Mouse (Mus musculus): ENCODE data around the gene Gpr160.
"Not testable (repeated sequence)": the region's sequence is repeated elsewhere in the genome, so short reads cannot be mapped to it uniquely, and the experiment has no call there.

Gpr160 gene

DNA sequence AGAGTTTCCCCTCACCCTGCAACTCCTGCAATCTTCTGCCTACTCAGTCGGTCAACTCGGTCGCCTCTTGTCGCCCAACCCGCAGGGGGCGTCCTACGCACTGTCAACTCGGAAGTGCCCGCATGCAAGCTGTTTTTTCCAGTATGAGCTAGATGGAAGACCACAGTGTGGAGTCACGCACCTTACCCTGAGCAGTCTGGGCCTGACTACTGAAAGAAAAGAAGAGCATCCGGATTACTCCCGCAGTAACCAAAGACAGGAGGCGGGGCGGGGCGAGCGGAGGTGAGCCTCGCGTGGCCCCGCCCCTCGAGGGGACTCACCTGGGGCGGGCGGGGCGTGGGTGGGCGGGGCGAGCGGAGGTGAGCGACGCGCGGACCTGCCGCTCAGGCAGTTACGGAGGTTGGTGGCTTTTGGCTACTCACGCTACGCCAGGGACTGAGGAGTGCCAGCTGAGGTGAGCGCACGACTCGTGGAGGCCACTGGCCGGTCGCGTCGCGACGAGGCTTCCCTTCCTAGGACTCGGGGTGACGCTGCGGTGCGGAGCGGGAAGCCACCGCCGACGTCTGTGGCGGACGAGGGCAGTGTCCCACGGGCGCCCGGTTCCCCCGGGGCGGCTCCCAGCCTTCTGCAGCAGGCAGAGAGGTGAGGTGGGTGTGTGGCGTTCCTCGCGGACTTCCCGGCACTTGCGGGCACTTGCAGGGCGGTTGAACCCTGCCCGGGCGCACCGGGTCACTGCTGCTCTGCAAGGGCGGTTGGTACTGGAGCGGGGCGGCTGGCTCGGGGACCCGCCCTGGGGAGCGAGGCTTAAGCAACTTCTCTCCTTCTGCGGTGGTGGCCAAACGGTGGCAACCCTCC, at the start of gene Gpr160:
Gene Gpr160, plus strand, starts transcription at position 347 of the 855 bp plus-strand sequence.
- DNase-seq (ENCODE audit: extremely low spot score), result peak; percentile 64

DNA sequence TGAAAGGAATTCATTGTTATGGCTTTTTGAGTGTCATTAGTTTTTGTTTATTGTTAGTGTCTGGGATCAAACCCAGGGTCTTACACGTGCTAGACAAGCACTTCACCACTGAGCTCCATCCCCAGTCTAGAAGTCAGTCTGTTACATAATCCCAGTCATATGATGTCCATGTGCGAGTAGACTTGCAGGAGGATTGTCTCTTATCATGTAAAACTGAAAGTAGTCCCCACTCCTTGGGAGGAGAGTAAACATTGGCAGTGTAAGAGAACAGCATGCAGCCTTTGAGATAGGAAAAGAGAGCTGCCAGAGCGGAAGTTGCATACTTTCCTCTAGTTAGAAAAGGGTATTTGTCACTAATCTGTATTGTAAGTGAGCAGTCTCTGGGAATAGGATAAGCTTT, 42.9 kb upstream of the Gpr160 start:
- DNase-seq (ENCODE audit: extremely low spot score), result no peak

DNA sequence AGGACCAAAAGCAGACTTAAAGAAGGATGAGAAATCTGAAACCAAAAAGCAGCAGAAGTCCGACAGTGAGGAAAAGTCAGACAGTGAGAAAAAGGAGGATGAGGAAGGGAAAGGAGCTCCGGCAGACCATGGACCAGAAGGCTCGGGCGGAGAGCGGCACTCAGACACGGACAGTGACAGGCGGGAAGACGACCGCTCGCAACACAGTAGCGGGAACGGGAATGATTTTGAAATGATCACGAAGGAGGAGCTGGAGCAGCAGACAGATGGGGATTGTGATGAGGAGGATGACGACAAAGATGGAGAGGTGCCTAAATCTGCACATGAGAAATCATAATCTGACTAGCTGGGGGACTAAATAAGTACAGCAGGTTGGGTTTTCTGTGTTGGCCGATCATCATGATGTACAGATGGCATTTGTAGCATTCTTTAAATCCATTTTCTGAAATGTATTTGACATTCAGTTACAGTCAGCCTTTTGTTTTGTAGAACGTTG, 37.1 kb upstream of the Gpr160 start:
- no peak for DNase-seq (ENCODE audit: extremely low spot score)

DNA sequence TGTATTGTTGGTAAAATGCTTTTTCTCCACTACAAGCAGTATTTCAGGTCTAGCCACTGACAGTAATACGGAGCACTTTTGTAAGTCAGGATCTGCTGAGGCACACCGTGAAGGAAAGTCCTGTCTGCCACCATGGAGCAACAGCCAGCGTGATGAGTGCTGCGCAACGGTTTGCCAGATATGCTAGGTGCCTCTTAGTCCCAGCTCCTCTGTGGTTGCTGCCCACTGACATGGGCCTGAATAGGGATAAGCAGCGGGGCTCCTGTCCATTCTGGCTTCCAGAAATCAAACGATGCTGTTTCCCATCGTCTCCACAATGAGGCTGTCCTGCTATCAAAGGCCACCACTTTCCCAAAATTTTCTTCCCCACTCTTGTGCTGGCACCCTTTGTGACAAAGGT, 33.6 kb upstream of the Gpr160 start:
- DNase-seq (ENCODE audit: extremely low spot score), result no peak

DNA sequence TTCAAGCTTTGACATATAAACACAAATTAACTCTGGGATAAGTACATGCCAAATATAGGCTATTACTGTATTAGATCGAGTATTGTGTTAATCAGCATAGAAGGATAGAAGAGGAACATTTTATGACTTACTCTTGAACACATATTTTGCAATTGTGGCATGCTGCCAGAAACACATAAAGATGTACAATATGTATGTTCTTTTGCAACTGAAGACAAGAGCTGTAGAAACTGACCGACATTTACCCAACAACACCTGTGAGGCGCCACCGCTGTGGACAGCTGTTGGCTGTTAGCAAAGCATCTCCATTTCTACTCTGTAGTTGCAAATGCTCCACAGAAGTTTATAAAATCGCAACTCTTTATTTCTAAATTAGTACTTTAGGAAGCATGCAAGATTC, 29.7 kb upstream of the Gpr160 start:
- DNase-seq (ENCODE audit: extremely low spot score), result no peak

DNA sequence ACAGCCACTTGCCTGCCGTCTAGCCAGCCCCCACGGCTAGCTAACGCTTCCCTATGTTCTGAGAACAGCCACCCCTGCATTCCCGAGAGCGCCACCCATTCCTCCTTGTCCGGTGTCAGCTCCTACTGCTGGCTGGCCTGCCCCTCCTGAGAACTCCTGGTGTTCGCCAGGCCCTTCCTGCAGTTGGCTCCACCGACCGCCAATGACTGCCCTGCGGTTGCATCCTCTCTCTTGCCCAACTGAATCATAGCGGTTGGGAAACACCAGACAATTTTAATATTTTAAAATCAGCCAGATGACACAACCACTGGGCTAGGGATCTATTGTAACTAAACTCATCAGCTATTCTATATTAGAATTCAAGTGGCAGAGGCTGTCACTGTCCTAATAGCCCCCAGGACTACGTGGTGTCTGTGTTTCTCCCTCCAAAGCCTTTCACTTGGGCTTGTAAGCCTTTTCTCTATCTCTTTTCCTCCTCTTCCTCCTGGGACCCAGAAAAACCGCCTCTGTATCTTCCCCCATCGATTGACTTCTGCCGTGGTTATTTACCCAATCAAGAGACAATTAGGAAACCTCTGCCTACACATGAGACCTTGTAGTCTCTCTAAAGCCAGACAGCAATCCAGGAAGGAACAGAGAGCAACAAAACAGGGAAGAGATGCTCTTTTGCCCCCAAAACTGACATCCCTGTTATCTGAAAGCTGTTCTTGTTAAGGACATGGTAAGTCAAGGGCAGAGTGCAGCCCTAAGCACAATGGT, 23.7 kb upstream of the Gpr160 start:
- DNase-seq (ENCODE audit: extremely low spot score), result no peak

DNA sequence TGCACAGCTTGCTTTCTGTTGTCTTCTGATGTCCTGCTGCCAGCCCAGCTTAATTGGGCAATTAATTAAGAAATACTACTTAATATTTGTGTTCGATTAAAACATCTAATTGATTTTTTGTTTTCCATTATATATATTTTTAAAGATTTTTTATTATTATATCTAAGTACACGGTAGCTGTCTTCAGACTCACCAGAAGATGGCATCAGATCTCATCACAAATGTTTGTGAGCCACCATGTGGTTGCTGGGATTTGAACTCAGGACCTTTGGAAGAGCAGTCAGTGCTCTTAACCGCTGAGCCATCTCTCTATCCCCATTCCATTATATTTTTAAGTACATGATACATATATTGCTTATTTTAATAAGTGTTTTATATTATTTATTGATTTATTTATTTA, 22.5 kb upstream of the Gpr160 start:
- DNase-seq (ENCODE audit: extremely low spot score), result no peak

DNA sequence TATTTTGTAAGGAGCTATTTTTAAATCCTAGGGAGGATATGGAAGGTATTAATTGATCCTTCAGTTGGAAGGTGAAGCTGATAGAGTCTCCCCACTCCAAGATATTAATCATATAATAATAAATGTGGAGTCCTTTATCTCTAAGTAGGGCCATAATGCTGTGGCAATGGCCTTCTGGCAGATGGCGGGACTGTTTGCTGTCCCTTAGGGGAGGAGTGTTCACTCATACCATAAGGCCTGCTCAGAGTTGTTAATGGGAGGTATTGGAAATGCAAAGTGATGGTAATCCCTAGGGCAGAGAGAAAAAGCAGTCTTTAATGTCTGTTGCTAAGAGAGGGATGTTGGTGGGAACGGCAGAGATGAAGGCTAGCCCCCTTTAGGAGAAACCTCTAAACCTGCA, 10.0 kb upstream of the Gpr160 start:
- no peak for DNase-seq (ENCODE audit: extremely low spot score)

DNA sequence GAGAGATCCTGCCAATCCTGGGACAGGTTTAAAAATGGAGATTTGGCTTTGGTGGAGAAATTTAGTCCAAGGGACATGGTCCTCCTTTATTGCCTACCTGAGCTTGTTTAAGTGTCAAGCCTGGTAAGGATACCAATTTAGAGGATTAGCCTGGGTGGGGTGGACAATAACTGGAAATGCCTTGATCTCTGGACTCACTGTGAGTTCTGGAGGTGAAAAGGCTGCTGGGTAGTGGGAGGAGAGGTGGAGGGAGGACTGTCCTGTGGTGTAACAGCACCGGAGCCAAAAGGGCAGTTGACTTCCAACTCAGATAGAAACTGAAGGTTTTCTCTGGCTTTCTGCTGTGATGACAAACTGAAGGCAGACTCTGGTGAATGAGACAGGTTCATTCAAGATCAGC, 8.3 kb upstream of the Gpr160 start:
- no peak for DNase-seq (ENCODE audit: extremely low spot score)

DNA sequence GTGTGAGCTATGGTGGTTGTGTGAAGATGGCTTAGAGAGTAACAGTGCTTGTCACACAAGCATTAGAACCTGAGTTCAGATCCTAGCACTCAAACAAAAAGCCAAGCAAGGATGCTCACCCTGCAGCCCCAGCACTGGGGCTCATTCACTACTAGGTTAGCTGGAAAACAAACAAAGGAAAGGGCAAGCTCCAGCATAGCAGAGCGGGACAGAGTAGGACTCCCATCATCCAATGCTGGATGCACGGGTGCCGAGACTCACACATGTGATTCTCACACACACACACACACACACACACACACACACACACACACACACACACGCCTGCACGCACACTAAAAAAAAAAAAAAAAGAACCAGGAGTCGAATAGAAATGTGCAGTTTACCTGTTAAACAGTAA, 4.3 kb upstream of the Gpr160 start:
- DNase-seq (ENCODE audit: extremely low spot score), result no peak

DNA sequence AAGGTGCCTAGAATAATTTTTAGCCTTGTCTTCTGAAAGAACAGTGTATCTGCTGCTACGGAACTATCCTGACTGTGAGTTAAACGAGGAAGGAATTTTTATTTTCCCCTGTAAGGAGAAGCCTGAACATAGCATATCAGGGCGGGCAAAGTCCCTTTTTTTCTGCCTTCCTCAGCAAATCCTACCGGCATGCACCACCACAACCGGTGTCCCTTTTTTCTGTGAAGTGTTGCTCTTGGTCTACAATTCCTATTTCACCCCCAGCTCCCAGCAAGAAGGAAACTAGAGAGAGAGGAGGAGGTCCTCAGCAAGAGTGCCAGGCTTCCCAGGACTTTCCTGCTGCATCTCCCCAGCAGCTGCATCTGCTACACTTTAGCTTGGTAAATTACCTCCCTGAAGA, 2.2 kb upstream of the Gpr160 start:
- DNase-seq (ENCODE audit: extremely low spot score), result no peak

DNA sequence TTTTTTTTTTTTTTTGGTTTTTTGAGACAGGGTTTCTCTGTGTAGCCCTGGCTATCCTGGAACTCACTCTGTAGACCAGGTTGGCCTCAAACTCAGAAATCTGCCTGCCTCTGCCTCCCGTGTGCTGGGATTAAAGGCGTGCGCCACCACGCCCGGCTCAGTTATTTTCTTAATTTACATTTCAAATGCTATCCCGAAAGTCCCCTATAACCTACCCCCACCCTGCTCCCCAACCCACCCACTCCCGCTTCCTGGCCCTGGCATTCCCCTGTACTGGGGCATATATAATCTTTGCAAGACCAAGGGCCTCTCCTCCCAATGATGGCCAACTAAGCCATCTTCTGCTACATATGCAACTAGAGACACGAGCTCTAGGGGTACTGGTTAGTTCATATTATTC, 3.8 kb downstream of the Gpr160 start:
- not testable (repeated sequence) for DNase-seq (ENCODE audit: extremely low spot score)

DNA sequence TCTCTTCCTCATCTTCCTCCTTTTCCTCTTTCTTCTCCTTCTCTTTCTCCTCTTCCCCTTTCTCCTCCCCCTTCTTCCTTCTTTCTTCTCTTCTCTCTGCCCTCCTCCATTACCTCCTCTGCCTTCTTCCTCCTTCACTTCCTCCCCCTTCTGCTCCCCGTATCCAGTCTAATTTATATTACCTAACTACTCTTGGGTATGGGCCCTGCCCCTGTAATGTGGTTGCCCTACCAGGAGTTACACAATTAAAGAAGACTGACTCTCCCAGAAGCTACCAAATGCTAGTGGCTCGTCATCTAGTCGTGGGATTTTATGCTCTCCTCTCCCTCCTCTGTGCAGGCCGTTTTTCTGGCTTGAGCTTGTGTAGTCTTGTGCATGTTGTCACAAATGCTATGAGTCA, 5.0 kb downstream of the Gpr160 start:
- no peak for DNase-seq (ENCODE audit: extremely low spot score)

DNA sequence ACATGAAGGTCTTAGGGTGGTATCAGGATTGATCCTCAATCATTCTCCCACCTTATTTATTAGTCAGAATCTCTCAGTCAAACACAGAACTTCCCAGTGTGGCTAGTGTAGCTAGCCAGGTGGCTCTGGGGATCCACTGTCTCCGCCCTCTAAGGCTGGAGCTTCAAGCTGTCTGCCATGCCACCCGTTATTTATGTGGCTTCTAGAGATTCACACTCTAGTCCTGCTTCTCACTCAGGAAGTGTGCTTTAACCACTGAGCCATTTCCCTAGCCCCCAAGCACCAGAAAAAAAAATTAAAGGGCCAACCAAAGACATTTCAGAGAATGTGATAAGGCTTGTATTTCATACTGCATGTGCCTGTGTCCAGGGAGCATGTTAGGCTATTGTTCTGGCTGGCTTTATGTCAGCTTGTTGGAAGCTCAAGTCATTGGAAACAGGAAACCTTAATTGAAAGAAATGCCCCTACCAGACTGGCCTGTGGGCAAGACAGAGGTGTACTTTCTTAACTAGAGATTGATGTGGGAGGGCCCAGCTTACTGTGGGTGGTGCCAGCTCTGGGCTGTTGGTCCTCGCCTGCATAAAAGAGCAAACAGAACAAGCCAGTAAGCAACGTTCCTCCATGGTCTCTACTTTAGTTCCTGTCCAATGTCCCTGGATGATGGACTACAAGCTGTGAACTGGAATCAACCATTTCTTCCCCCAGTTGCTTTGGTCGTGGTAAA, 8.1 kb downstream of the Gpr160 start:
- no peak for DNase-seq (ENCODE audit: extremely low spot score)

DNA sequence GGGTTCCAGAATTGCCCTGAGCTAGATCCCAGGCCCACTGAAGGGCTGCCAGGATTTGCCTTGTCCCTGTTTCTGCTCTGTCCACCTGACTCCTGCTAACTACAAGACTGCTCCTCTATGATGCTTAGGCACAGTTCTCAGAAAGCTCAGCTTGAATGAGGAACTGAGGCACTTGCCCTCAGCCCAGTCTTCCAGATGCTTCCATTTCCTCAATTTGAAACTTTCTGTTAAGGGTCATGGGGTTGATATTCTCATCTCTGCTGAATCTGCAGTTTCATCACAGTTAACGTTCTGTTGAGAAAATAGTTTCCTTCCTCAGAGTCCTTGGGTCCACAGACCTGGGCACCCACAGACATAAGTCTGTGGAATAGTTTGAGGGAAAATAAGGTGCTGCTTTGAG, 8.9 kb downstream of the Gpr160 start:
- DNase-seq (ENCODE audit: extremely low spot score), result no peak

DNA sequence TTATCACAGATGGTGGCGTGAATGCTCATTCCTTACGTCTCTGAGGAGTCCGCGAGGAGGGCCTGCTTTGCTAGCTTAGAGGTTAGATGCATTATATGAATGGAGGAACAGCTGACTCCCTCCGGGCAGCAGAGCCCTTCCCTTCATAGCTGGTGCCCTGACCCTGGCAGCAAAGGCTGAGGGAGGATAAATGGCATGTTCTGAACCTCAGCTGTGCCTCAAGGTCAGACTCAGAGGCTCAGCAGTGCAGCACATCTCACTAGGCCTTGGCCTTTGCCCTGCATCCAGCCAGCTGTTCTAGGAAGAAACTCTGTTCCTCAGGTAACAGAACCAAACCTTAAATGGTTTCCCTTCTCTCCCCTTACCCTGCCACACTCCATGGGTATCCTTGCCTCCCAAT, 12.4 kb downstream of the Gpr160 start:
- no peak for DNase-seq (ENCODE audit: extremely low spot score)

DNA sequence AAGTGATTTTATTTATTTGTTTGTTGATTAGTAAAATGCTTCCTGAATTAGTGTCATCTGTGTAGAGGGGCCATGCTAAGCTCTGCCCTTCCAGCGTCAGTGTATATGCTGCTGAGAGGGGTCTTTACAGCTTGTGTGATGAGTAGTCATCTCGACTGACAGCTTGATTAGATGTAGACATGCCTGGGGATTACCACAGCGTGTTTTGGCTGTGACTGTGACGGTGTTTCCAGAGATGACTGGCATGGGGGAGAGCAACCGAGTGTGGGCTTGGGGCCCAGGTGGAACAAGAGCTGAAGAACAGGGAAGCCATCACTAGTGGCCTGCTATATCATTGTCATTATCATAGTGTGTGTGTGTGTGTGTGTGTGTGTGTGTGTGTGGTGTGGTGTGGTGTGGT, 12.9 kb downstream of the Gpr160 start:
- no peak for DNase-seq (ENCODE audit: extremely low spot score)

DNA sequence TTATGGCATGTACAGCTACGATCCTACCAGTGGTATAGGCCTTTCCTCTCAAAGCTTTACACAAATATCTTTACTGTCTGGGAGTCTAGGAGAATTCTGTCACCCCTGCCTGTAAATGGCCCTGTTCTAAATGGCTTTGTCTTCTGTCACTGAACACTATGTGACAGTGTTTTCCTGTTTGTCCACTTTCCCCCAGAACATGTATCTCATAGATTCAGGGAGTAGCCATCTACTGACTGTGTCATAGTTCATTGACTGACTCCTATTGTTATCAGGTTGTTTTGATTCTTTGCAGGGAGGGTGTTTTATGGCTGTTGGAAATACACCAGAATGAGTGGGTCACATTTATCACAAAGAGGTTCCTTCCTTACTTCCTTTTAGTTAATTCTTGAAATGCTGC, 14.2 kb downstream of the Gpr160 start:
- no peak for DNase-seq (ENCODE audit: extremely low spot score)

DNA sequence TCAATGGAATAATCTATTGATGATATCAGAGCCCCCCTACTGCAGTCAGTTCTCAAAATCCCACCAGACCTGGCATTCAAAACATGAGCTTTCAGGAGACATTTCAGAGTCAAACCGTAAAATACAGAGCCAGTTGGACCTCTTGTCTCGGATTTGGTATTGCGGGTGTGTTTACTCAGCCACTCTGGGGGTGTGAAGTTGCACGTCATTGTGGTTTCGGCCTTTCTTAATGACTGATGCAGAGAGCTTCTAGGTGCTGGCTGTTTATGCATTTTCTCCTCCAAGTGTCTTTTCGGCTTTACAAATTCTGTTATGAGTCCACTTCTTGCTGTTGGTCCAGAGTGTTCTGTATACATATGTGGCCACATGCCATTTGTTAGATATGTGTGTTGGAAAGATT, 21.0 kb downstream of the Gpr160 start:
- no peak for DNase-seq (ENCODE audit: extremely low spot score)

DNA sequence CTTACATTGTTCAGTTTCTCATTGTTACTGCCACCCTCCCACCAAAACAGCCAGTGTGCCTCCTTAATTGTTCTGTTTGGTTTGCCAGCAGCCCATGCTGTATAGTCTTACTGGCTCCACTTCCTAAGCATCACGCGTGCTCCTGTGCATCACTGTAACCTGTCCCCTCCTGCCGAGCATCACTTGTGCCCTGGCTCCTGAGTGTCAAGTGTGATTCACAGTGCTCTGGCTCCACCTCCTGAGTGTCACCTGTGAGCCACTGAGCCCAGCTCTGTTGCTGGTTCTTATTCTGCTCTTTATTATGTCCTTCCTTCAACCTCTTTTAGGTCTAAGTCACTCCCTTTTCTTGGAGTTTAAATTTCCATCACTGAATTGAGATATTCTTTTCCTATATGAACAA, 31.7 kb downstream of the Gpr160 start:
- DNase-seq (ENCODE audit: extremely low spot score), result no peak

DNA sequence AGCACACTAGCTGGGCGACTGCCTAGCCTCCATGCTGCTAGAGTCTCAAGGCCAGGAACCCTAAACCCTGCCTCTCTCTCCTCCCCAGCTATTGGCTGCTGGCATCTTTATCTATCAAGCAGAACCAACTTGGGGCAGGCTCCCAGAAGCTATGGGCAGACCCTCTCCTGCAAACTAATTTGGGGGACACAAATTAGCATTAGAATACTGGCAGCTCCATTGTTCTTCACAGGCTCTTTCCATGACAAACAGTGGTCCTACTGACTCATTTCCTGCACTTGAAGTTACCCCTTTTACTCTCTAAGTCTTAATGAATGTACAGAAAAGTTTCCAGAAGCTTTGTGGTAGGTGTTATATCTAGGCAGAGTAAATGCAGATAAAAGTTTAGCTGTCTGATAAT, 33.3 kb downstream of the Gpr160 start:
- no peak for DNase-seq (ENCODE audit: extremely low spot score)

DNA sequence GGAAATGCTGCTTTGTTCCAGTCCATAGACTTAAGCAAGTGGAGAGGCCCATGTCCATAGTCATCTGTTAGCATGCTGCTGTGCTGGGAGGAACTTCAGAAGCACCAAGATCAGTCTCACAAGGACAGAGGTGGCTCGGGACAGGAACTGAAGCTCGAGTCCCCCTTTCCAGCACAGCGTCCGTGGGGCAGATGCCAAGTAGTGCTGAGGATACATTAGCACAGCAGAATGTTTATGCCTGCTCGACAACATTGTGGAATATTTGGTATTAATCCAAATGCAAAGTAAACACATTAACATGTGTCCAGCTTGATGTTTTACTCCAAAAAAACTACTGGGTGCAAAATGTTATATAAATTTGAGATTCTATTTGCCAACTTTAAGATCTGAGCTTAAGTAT, 41.0 kb downstream of the Gpr160 start:
- no peak for DNase-seq (ENCODE audit: extremely low spot score)

DNA sequence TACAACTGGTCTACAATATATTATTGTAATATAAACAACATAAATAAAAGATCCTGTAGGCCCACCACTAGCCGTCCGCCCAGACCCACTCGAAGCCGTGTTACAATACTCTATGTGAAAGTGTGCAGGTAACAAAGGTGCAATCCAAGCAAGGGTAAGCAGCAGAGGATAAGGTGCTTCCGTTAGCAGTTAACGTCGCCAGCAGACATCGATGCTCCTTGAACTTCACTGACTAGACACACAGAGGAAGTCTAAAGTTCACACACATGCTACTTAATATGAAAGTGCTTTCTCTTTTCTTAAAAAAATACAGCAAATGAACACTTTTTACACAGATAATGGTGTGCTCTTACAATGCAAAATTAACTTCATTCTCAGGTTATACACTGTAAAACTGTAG, 43.7 kb downstream of the Gpr160 start:
- no peak for DNase-seq (ENCODE audit: extremely low spot score)
